Mouse (Mus musculus) megakaryocyte-erythroid progenitor cell, adult 5-6 weeks (primary cell): Measurements from ENCODE around the gene Gm8947. TPM values are rescaled to one million over a fixed set of nuclear protein-coding genes. Genes with fewer than 3 reads are reported as not detected.
"Not testable (repeated sequence)": the region's sequence is repeated elsewhere in the genome, so short reads cannot be mapped to it uniquely, and the experiment has no call there.

Experiments used
- ATAC-seq: replicated peaks from 2 replicates; pipeline ENCODE4 v1.8.0; 2016; ENCODE audit warnings: mild to moderate bottlenecking, inconsistent platforms; ENCODE audit not compliant: severe bottlenecking, poor library complexity, low FRiP score, low TSS enrichment
- total RNA-seq, 2 experiments: library from RNA; stranded (forward) in 1 of 2; stranded (reverse) in 1 of 2; fragments of 200-1000, 215-1000 nt in 1 of 2; fragments of >200 nt in 1 of 2; fragmentation: Nextera tagmentation in 1 of 2; gene quantifications; 2 replicates each; pipeline ENCODE4 v1.2.3; 2014 to 2017

Gene Gm8947
- total RNA-seq (2014; fragmentation: Nextera tagmentation) (0.64 TPM in 1 of 2 replicates, not detected in the other), total RNA-seq (2017) (0.27 TPM in 1 of 2 replicates, not detected in the other)

DNA sequence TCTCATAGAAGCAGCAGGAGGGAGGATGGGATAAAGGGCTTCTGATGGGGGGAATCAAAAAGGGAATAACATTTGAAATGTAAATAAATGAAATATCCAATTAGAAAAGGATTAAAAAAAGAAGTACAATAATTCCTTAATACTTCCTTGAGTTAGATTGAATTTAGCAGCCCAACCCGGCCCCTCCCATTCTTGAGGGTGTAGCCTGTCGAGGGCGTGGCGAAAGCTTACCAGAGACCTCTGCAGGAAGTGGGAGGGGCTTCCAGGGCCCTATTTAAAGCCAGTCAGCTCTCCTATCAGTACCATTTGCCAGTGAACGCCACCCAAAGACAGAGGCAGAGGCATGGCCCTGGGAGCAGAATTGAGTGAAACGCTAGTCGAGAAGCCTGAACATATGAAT, at the start of gene Gm8947:
Gene Gm8947 (plus strand): TSS at position 302 of the 400 bp plus-strand sequence.
- peak; percentile 77; the same call in 1 of the 2 replicates for ATAC-seq

GRCm38 (mm10) chr1:151144471-151145146, 47.6 kb upstream of the Gm8947 start:
- no peak for ATAC-seq

GRCm38 (mm10) chr1:151147801-151148200, 44.4 kb upstream of the Gm8947 start:
- no peak for ATAC-seq

GRCm38 (mm10) chr1:151150211-151150610, 42.0 kb upstream of the Gm8947 start:
- ATAC-seq: no peak

GRCm38 (mm10) chr1:151151089-151151488, 41.1 kb upstream of the Gm8947 start:
- ATAC-seq: no peak

GRCm38 (mm10) chr1:151153056-151153652, 39.0 kb upstream of the Gm8947 start:
- no peak; the same call in 1 of the 2 replicates for ATAC-seq

GRCm38 (mm10) chr1:151154131-151154530, 38.0 kb upstream of the Gm8947 start:
- ATAC-seq: not testable (repeated sequence)

- no peak for ATAC-seq
Observed at GRCm38 (mm10) chr1:151156129-151156528, 36.0 kb upstream of the Gm8947 start.

DNA sequence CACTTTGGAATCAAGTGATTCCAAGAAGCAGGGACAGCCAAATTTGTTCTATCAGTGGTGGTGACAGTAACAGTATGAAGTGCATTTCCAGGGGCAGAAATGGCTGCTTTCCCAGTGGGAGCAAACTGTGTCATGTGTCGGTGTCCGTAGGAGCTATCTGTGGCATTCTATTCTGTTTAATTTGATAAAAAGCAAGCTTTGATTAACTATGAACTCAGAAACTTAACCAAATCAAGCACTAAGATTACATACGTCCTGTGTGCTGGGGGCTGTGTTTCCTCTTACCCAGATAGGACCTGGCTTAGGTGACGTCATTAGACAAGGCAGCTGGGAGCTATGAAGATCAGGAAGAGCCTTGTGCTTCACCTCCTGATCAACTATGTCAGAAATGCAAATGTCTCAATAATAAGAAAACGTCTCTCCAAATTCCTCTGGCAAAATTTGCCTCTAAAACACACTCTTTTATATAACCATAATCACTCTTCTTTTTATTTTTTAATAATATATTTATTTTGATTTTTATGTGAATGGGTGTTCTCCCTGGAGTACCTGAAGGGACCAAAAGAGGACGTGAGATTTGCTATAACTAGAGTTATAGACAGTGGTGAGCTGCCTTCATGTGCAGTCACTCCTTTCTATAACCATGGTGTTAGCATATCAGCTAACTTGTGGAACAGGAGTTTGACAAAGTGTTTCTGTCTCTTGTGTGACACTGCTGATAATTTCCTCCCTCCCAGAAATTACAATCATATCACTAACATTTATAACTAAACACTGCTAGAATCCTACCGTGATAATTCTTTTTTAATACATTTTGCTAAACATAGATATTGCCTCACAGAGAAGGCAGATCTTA, 35.2 kb upstream of the Gm8947 start:
- peak; percentile 73 for ATAC-seq

GRCm38 (mm10) chr1:151157963-151158856, 34.0 kb upstream of the Gm8947 start:
- ATAC-seq: no peak

DNA sequence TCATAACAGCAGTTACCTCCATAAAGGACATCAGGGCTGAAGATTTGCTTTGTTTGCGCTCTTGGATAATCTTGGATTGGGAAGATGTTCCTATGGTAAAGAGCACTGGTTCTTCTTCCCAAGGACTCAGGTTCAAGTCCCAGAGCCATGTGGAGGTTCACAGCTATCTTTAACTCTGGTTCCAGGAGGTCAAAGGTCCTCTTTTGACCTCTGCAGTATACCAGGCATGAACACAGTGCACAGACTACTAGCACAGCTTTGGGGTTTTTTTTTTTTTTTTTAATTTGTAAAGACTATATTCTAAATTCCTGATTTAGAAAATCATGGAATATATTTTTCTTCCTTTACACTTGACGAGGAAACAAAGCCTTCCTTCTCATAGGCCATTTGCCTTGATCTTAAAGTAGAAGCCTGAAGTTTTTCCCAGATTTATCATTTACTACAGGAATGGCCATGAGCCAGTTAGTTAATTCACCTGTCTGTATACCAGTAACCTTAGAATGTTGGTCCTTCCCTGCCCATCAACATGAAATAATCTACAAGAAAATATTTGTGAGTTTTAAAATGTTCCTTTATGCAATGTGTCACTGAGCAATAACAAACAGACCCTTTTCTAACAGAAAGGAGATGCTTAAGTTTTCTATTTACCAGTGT, 33.2 kb upstream of the Gm8947 start:
- ATAC-seq: no peak

DNA sequence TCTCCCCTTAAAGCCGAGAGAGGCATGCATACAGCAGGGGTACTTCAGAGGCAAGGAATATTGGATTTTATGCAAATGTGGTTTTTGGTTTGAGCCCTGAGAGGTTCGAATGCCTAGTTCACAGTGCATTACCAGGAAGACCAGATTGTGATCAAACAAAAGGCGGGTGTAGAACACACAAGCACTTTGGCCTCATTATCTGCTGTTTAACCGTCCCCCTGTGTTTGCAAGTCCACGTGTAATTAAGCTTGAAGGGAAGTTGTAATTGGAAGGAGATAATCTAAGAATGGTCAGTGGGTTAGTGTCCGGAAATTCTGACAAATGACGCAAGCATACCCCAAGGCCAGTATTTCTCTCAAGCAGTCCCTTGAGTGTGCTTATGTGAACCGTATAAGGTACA, 26.1 kb upstream of the Gm8947 start:
- peak; percentile 39; the same call in 1 of the 2 replicates for ATAC-seq

DNA sequence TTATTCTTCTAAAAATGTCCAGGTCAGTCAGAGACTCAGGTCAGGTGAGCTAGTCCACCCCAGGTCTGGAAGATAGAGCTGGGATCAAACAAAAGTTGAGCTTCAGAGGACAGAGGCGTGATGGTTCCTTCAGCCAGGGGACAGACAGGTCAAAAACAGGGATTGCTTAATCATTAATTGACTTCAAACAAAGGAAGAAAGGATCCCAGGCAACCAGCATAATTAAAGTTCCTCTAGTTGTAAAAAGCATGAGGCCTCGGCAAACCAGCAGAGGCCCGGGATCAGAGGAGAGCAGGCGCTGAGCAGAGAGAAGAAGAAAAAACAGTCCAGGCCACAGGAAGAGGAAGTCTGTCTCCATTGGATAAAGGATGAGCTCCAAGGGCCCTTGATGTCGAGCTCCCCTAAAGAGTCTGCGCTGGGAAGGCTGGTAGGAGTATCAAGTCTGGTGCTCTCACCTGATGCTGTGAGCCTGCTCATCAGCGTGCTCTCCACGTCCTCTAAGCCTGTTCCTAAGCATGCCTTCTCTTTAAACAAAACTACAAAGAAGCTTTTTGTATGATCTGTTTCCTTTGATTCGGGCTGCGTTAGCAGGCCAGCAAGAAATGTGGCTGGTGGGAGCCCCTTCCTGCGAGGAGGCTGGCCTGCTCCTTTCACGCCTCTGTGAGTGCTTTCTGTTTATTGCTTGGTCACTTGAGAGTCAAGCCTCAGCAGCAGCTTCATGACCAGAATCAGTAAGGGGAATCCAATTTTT, 24.7 kb upstream of the Gm8947 start:
- ATAC-seq: no peak

DNA sequence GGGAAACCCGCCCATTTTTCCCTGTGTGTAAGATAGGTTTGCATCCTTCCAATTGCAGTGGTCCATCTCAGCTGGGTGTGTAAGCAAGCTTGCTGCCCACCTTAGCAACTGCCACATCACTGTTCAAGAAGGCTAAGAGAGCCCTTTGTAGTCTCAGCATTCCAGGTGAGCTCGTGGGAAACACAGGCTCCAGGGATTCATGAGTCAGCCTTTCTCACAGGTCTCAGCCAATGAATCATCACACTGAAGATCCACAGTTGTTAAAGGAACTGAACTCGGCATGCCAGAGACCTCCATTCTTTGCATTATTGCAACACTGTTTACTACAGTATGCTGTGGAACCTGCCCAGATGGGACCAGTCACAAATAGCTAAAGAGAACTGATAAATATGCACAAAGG, 23.5 kb upstream of the Gm8947 start:
- no peak for ATAC-seq

DNA sequence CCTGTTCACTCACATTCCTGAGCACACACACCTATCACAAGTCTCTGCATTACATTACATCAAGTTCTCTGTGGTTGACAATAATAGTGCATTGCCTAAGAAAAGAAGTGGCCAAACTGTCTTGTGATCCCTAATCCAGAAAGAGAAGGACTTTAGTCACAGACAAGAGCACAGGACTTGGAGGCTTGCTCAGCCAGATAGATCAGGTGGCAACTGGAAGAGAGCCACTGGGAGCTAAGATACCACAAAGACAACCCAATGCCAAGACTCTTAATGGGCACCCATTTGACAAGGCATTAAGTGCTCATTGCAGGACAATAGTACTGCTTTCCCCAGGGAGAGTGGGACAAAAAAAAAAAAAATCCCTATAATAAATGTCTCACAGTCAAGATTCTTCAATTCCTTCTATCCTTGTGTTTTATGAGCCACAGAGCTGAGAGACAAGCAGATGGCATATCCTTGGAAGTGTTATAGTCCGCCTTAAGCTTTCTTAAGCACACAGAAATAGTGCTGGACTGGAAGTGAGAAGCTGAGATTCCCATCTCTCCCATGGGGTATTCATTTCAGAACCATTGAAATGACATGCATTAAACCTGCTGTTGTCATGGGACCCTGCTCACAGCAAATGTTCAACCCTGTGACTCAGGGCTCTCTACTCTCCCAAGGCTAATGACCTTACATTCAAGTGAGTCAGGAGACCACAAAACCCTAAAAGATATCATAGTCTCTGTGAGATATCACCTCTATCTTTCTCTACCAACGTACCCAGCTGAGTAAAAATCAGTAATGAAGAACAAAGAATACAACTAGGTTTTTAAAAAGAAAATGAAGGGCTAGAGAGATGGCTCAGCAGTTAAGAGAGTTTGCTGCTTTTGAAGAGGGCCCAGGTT, 20.4 kb upstream of the Gm8947 start:
- ATAC-seq: 0 out of 2 replicates have a peak, but pooled peaks have one; percentile 27

DNA sequence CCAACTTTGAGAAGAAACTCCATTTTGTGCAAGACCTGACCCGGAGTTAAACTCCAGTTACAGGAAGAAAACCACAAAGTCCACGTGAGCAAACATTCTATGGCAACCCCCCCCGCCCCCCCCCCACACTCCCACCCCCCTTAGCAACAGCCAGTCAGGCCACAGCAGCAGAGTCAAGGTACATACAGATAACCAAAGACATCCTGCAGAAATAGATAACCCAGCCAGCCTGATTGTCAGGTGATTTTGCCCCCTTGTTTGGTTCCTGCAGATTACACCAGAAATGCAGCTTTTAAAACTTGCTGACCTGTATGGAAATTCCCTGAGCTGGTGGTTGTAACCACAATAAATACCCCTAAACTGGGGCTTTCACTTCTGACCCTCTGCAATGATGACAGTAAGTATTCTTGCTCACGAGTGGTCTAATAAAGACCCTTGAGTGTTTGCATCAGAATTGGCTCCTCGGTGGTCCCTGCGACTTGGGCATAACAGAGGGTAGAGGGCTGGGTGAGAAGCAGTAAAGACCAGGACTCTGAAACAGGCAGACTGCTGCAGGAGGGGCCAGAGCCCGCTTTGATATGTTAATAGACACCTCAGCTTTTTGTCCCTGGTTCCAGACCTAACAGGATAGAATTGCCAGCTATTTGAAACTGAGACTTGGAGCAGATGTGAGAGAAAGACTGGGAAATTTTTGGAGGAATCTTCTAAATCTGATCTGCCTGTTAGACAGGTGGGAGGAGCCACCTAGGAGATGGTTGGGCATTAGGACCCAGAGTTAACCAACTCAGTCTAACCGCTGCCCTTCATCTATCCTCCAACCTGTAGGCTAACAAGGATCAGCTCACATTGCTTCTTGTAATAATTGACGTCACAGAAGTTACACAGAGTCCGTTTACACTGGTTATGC, 14.9 kb upstream of the Gm8947 start:
- peak; percentile 82 for ATAC-seq
